Mouse (Mus musculus) brain, embryonic 14.5 days (tissue): ENCODE measurements around the gene Kcnk10.

Source experiments
- CTCF ChIP-seq: fragments of 200-500 bp; IDR thresholded peaks from 2 replicates; pipeline ENCODE4 v1.5.1; 2012; ENCODE audit warnings: inconsistent platforms, mild to moderate bottlenecking, moderate library complexity, borderline replicate concordance; ENCODE audit not compliant: insufficient read depth, insufficient read length; ENCODE audit errors: extremely low read depth
- POLR2A ChIP-seq: fragments of 200-500 bp; IDR thresholded peaks from 2 replicates; pipeline ENCODE4 v1.6.1; 2012; ENCODE audit warnings: mild to moderate bottlenecking, inconsistent platforms, borderline replicate concordance; ENCODE audit not compliant: poor library complexity, insufficient read depth, insufficient read length, severe bottlenecking; ENCODE audit errors: extremely low read depth

GRCm38 (mm10) chr12:98575942-98576550, 2.1 kb downstream of the Kcnk10 start:
- no peak for TF ChIP-seq POLR2A
- TF ChIP-seq CTCF, result no peak
